Mouse (Mus musculus): ENCODE results near the gene Esp34. TPM values are rescaled to one million over a fixed set of nuclear protein-coding genes. Genes with fewer than 3 reads are reported as not detected.

Gene Esp34
- polyA plus RNA-seq (2017; shearing (Covaris generic)): 1 to 10 TPM in 1 of 2 experiments, under 1 TPM in 1; 0.14 to 1.1 TPM

DNA sequence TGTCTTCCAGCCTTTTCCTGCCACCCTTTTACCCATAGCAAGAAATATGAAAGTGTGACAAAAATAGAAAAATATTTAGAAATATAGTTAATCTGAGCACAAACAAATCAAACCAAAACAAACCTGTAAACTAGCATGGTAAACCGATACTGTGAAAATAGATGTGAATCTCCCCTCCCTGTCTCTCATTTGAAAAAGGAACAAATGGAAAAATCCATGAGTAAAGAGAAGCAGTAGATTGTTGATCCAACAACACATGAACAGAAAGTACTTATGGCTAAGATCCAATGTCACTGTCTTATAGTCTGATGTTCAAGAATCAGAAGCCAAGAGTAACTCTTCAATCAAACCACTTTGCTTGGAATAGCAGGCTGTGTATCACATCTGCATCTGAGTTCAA, at the start of gene Esp34:
Esp34 (plus strand) TSS at position 301 of the 400 bp plus-strand sequence.

Other genes with a start within 250 kb of the Esp34 start
- not detected for gene Olfr137, start 246.6 kb upstream of the Esp34 start, polyA plus RNA-seq (2017; shearing (Covaris generic))
- gene Olfr136, start 224.4 kb upstream of the Esp34 start, polyA plus RNA-seq (2017; shearing (Covaris generic)): 1 to 10 TPM in 1 of 2 experiments, not detected in 1; 1.5 TPM
- gene Esp36, start 134.0 kb upstream of the Esp34 start, polyA plus RNA-seq (2017; shearing (Covaris generic)): not detected
- gene Esp31, start 85.3 kb downstream of the Esp34 start, polyA plus RNA-seq (2017; shearing (Covaris generic)): not detected